Mouse (Mus musculus): ENCODE measurements around the gene Fbxl15. TPM values are rescaled to one million over a fixed set of nuclear protein-coding genes. Genes with fewer than 3 reads are reported as not detected.

Gene Fbxl15
- polyA plus RNA-seq, 2 experiments: 6.3 to 10.0 TPM

GRCm38 (mm10) chr19:46286047-46286446 is 41.9 kb upstream of the Fbxl15 start:
- Histone ChIP-seq H3K4me2 (ENCODE audit: low read depth) (no peak overlapping the region), H3K27me3 (ENCODE audit: control insufficient read depth, insufficient read depth, low read length) (no peaks in the 10 kb centered on the region), H3K4me3 (ENCODE audit: insufficient read depth in 1 of 2, low read depth in 2 of 2, low read length in 2 of 2) (no peak overlapping the region), H3K36me3 (replicated peaks; ENCODE audit: control insufficient read depth, insufficient read depth, low read depth) (no peaks in the 10 kb centered on the region; the same call in none of the 2 replicates), H3K9ac (replicated peaks) (no peak overlapping the region), H3K9me3 (ENCODE audit: control insufficient read depth, low read length) (no peaks in the 10 kb centered on the region), H3K4me1 (replicated peaks; ENCODE audit: control insufficient read depth in 2 of 2, insufficient read depth in 2 of 2, low read length in 1 of 2) (no peaks in the 10 kb centered on the region), H3K27ac (no peak overlapping the region)
- DNase-seq (ENCODE audit: low read depth in 3 of 3, low spot score in 3 of 3) (no peak), ATAC-seq (ENCODE audit: insufficient read depth) (no peak)
- no peak for TF ChIP-seq CTCF (IDR thresholded peaks at IDR 0.05; ENCODE audit: low read depth)
- TF ChIP-seq EP300 (IDR thresholded peaks at IDR 0.05; ENCODE audit: low read depth): no peak
- WGBS (ENCODE audit: insufficient replicate concordance): 84% methylated on average over 6 of the region's 6 CpGs

GRCm38 (mm10) chr19:46286926-46287325 is 41.1 kb upstream of the Fbxl15 start:
- Histone ChIP-seq H3K27ac (no peak overlapping the region), H3K4me3 (ENCODE audit: insufficient read depth in 1 of 2, low read depth in 2 of 2, low read length in 2 of 2) (no peak overlapping the region), H3K9me3 (ENCODE audit: control insufficient read depth, low read length) (no peaks in the 10 kb centered on the region), H3K4me2 (ENCODE audit: low read depth) (no peak overlapping the region), H3K27me3 (ENCODE audit: control insufficient read depth, insufficient read depth, low read length) (no peaks in the 10 kb centered on the region), H3K9ac (replicated peaks) (no peak overlapping the region), H3K36me3 (replicated peaks; ENCODE audit: control insufficient read depth, insufficient read depth, low read depth) (no peaks in the 10 kb centered on the region; the same call in none of the 2 replicates), H3K4me1 (replicated peaks; ENCODE audit: control insufficient read depth in 2 of 2, insufficient read depth in 2 of 2, low read length in 1 of 2) (no peaks in the 10 kb centered on the region)
- DNase-seq (ENCODE audit: low read depth in 3 of 3, low spot score in 3 of 3) (no peak), ATAC-seq (ENCODE audit: insufficient read depth) (no peak)
- 75% methylated on average over 3 of the region's 3 CpGs for WGBS (ENCODE audit: insufficient replicate concordance)
- TF ChIP-seq CTCF (IDR thresholded peaks at IDR 0.05; ENCODE audit: low read depth): no peak
- no peak for TF ChIP-seq EP300 (IDR thresholded peaks at IDR 0.05; ENCODE audit: low read depth)

- no peak for ATAC-seq (ENCODE audit: insufficient read depth)
- TF ChIP-seq EP300 (IDR thresholded peaks at IDR 0.05; ENCODE audit: low read depth): no peak
- no peak for TF ChIP-seq CTCF (IDR thresholded peaks at IDR 0.05; ENCODE audit: low read depth)
- DNase-seq (ENCODE audit: low read depth in 3 of 3, low spot score in 3 of 3): no peak
- Histone ChIP-seq H3K4me1 (replicated peaks; ENCODE audit: control insufficient read depth in 2 of 2, insufficient read depth in 2 of 2, low read length in 1 of 2) (no peaks in the 10 kb centered on the region), H3K4me3 (ENCODE audit: insufficient read depth in 1 of 2, low read depth in 2 of 2, low read length in 2 of 2) (no peak overlapping the region), H3K27me3 (ENCODE audit: control insufficient read depth, insufficient read depth, low read length) (no peaks in the 10 kb centered on the region), H3K27ac (no peak overlapping the region), H3K9ac (replicated peaks) (no peak overlapping the region), H3K9me3 (ENCODE audit: control insufficient read depth, low read length) (no peaks in the 10 kb centered on the region), H3K4me2 (ENCODE audit: low read depth) (no peak overlapping the region), H3K36me3 (replicated peaks; ENCODE audit: control insufficient read depth, insufficient read depth, low read depth) (no peaks in the 10 kb centered on the region; the same call in none of the 2 replicates)
- WGBS (ENCODE audit: insufficient replicate concordance): 70% methylated on average over 3 of the region's 3 CpGs
Observed at GRCm38 (mm10) chr19:46287566-46287965, 40.4 kb upstream of the Fbxl15 start.

- no peak overlapping the region for H3K9ac ChIP-seq (replicated peaks)
- no peaks in the 10 kb centered on the region for H3K4me1 ChIP-seq (replicated peaks; ENCODE audit: control insufficient read depth in 2 of 2, insufficient read depth in 2 of 2, low read length in 1 of 2)
- no peaks in the 10 kb centered on the region for H3K27me3 ChIP-seq (ENCODE audit: control insufficient read depth, insufficient read depth, low read length)
- no peaks in the 10 kb centered on the region for H3K36me3 ChIP-seq (replicated peaks; ENCODE audit: control insufficient read depth, insufficient read depth, low read depth)
- DNase-seq (ENCODE audit: low read depth in 3 of 3, low spot score in 3 of 3) (no peak), ATAC-seq (ENCODE audit: insufficient read depth) (no peak)
- no peak overlapping the region for H3K4me3 ChIP-seq (ENCODE audit: insufficient read depth in 1 of 2, low read depth in 2 of 2, low read length in 2 of 2)
- TF ChIP-seq CTCF (IDR thresholded peaks at IDR 0.05; ENCODE audit: low read depth): no peak
- TF ChIP-seq EP300 (IDR thresholded peaks at IDR 0.05; ENCODE audit: low read depth): no peak
- no peak overlapping the region for H3K4me2 ChIP-seq (ENCODE audit: low read depth)
- no peak overlapping the region for H3K27ac ChIP-seq
- WGBS (ENCODE audit: insufficient replicate concordance): 43% methylated on average over 12 of the region's 12 CpGs
- no peaks in the 10 kb centered on the region for H3K9me3 ChIP-seq (ENCODE audit: control insufficient read depth, low read length)
Observed at GRCm38 (mm10) chr19:46290535-46291105, 37.4 kb upstream of the Fbxl15 start.

DNA sequence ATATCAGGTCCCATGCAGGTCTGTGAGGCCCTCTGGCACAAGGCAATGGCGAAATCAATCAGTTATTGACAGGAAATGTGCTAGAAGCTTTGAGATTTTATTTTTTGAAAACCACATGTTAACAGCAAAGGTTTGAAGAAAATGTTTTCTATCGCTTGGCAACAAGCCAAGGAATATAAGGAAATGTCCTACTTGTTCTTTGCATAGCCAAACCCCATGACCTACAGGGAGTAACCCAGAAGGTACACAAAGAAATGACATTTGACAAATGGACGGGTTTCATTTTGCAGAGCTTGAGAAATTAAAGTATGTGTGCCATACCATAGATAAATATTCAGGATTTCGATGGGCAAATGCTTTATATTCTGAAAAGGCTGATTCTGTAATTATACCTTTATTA is 31.0 kb upstream of the Fbxl15 start:
- H3K9me3 ChIP-seq (ENCODE audit: control insufficient read depth, low read length): no peaks in the 10 kb centered on the region
- no peaks in the 10 kb centered on the region for H3K36me3 ChIP-seq (replicated peaks; ENCODE audit: control insufficient read depth, insufficient read depth, low read depth)
- TF ChIP-seq EP300 (IDR thresholded peaks at IDR 0.05; ENCODE audit: low read depth) (no peak), CTCF (IDR thresholded peaks at IDR 0.05; ENCODE audit: low read depth) (no peak)
- H3K27ac ChIP-seq: no peak overlapping the region
- DNase-seq (ENCODE audit: low read depth in 3 of 3, low spot score in 3 of 3): no peak
- no peaks in the 10 kb centered on the region for H3K4me1 ChIP-seq (replicated peaks; ENCODE audit: control insufficient read depth in 2 of 2, insufficient read depth in 2 of 2, low read length in 1 of 2)
- WGBS (ENCODE audit: insufficient replicate concordance): 44% methylated on average over 4 of the region's 4 CpGs
- no peak overlapping the region for H3K4me2 ChIP-seq (ENCODE audit: low read depth)
- no peak overlapping the region for H3K9ac ChIP-seq (replicated peaks)
- H3K27me3 ChIP-seq (ENCODE audit: control insufficient read depth, insufficient read depth, low read length): no peaks in the 10 kb centered on the region; the same call in 1 of the 2 replicates
- ATAC-seq (ENCODE audit: insufficient read depth): no peak
- H3K4me3 ChIP-seq (ENCODE audit: insufficient read depth in 1 of 2, low read depth in 2 of 2, low read length in 2 of 2): no peak overlapping the region

Data from liver, embryonic 14.5 days (tissue).